Mouse (Mus musculus) lung, adult 18-20 months (tissue): ENCODE measurements around the gene Lmod3.
A peak's percentile ranks its signal among the peaks of the same experiment; 100 is the strongest.

Experiments used
- DNase-seq, 2 experiments: peaks; one replicate each; pipeline ENCODE4 v3.0.0; 2022; ENCODE audit warnings: mixed read lengths in 2 of 2

Lmod3 gene

DNA sequence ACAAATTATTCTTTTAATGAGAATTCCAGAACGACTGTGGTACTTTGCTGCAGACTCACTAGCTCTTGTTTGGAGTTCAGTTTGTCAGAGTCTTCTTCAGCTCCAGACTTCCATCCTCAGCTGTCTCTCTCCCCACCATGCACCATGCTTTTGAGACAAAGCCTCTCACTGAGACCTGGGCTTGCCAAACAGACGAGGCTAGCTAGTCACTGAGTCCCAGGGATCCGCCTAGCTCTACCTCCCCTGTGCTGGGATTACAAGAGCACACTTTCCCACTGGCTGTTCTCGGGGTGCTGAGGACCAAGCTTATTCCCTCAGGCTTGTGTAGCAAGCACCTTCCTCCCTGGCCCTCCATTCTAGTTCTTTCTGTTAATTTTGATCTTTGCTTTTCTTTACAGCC lies 29.0 kb downstream of the Lmod3 start:
- DNase-seq: no peak

DNA sequence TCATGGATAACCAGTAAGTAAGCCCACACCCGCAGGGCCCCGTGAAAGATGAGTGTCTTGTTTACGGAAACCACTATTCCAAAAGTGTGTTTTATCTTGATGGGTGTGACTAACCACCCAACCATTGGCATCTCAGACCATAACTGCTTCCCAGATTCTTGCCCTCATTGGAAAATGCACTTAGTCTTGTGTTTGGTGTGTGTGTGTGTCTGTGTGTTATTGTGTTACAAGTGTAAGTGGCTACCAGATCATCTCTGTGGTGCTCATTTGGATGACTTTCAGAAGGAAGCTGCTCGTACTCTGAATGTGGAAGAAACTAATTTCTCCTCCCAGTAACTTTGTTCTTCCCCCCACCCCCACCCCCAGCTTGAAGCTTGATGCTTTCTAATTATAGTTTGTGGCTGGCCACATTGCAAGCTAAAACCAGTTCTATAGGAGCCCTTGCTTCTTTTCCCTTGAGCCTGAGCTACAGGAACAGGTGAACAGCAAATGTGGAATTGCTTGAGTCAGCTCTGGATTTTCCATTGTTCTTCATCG lies 29.6 kb downstream of the Lmod3 start:
- no peak for DNase-seq

DNA sequence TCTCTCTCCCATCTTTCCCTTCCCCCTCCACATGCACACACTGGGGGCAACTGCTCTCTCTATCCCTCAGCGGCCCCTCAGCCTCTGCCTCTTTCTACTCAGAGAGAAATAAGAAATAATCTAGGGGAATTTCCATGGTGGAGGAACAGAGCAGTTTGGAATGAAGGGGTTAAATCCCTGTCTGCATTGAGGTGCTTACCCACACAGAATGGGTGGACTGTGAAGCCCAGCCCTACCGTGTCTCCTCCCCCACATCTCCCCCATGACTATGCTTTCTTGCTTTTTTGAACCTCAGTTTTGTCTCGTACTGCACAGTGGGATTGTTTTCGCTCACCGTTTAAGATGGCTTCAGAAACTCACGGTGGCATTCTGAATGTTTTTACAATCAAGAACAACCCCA lies 30.2 kb downstream of the Lmod3 start:
- no peak for DNase-seq

DNA sequence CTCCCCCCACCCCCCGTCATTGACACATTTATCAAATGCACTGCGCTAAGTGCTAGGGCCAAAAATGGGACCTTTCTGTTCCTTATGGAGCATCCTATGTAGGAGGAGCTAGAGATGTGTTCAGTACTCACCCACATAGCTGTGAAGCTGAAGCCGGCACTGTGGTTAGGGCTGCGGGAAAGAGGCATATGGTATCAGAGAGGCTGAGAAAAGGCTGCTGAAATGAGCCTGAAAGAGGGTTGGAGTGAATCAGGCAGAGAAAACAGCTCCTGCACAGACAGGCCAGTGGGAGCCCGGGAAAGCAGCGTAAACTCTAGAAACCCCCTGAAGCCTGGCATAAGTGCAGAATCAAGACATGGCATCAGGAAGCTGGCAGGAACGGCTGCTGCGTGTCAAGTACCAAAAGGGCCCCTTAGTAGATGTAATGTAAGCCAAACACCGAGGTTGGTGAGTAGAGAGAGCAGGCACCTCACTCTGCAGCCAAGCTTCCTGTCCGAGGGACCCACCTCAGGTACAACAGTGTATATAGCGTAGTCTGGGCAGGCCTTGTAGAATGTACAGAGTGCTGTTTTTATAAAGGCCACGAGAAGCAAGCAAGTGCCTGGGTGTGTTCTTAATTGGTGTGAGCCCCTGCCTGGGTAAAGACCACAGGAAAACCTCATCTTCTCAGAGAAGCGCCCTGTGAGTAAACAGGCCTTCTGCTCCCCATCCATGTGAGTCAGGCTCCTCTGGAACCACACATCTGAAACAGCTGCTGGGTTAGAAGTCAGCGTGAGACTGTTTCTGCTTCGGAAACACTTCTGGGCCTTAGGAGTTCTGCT lies 31.1 kb downstream of the Lmod3 start:
- DNase-seq: no peak

DNA sequence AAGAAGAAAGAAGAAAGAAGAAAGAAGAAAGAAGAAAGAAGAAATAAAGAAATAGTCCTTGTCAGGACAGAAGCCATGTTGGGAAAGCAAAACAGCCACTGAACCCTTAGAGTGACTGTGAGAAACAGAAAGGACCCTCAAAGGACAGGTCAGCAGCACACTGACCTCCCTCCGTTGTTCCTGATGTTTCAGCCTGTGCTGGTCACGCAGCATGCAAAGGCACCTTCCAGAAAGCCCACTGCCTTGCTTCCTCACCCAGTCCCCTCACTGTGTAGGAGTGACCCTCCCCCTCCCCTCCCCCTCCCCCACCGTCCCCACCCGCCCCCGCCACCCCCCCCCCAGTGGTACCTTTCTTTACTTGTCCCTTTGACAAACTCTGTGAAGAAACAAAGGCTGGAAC lies 31.9 kb downstream of the Lmod3 start:
- DNase-seq: no peak

DNA sequence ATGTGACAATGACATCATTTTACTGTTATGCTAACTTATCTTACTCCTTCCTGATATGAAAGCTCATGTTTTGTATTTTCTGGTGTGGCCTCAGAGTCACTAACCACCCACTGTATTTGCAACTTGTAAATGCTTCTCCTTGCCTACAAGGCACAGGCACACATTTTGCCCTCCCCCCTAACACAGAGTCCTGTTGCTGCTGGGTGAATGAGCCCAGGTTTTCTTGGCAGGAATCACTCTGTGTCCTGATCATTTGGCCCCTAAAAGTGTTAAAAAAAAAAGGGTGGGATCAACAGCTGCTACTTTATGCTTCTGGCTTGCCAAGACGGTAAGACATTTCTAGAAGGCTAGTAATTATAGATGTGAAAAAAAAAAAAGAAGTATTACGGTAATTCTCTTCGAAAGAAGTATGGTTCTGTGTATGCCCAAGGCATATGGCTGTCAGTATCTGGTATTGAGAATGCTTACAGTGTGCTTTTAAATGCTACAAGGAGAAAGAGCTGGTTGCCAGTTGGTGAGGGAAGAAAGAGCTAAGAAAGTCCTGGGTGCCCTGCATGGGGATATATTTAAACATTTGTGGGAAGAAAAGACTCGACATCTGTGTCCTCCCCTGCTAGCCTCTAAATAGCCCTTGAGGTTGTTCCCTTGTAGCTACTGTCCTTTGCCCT lies 36.3 kb downstream of the Lmod3 start:
- no peak for DNase-seq

DNA sequence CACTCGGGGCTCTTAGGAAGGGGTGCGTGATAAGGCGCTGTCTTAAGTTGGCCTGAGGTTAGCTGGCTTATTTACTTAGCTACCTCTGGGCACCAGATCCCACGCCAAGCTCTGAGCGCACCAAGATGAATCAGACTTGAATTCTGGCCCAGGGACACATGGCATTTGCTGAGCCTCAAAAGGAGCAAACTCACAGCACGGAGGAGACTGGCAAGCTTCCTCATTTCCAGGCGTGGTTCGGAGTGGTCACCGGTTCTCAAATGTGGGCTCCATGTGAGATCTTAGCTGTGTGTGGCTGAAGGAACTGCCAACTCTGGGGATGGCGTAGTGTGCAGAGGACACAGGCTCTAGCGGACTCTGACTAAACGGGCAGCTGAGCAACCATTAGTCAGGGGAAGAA lies 40.6 kb downstream of the Lmod3 start:
- DNase-seq: peak; percentile 67 to 73

DNA sequence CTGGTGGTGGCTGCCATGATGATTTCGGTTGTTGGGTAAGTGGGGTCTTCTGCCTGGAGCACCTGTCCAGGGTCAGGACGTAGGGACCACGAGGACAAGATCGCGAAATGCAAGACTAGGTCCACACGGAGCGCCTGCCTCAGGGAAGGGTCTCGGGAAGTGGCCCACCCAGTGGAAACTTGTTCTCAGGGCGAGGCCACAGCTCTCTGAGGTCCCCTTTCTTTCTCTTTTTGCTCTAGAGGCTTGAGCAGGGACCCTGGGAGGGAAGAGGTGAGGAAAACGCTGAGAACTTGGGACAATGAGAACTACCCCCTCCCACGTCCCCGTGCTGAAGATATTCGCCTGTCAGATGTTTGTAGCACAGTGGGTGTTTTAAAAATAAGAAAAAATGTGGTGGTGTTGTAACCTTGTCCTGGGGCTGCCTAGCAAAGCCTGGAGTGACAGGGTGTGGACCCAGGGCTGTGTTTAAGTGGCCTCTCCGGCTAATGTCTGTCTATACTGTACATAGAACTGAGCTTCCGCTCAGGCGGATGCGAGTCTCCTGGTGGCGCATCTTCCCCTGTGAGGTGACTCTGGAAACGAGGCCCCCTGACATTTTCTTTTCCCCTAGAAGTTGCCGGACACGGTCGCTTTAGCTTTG lies 41.5 kb downstream of the Lmod3 start:
- DNase-seq: peak; percentile 36 to 37

DNA sequence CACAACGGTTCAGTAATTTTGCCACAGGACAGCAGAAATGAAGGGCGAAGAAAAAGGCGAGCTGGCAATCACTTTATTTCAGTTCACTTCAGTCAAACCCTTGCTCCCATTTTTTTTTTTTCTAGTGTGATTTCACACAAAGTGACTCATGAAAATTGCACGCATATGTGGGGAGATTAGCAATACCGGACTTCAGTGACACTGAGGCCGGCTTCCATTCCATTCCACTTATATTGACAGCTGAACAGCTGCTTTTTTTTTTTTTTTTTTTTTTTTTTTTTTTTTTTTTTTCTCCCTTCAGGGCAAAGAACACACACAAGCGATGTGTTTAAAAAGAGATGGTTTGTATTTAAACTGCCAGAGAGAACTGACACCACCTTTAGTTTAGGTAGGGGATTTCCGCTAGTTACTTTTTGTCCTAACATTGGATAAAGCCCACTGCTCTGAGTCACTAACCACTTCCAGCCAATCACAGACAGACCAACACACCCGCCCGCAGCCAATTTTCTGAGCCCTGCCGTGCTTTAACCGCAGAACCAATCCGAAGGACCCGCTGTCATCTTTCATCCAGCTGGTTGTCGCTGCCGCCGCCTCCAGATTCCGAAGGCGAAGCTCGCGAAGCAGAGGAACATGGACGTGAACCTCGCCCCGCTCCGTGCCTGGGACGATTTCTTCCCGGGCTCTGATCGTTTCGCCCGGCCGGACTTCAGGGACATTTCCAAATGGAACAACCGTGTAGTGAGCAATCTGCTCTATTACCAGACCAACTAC lies 42.2 kb downstream of the Lmod3 start, which contains the start of gene Arl6ip5:
TSS of gene Arl6ip5 (plus strand) at position 499 of the 771 bp plus-strand sequence.
- peak; percentile 91 for DNase-seq

DNA sequence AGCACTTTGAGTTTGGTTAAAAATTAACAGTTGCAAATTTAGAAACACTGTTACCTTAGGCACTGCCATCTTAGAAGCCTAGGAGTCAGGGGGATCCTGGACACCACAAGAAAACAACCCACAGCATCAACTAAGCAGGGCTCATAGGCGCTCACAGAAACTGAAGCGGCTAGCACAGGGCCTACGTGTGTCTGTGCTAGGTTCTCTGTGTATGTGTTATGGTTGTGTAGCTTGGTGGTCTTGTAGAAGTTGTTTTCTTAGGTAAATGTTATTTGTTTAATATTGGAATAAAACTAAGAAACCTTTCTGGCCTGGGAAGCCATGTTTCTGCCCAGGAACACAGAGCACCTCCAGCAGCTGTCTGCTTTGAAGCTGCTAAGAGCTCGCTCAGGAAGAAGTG lies 42.8 kb downstream of the Lmod3 start:
- DNase-seq: no peak

DNA sequence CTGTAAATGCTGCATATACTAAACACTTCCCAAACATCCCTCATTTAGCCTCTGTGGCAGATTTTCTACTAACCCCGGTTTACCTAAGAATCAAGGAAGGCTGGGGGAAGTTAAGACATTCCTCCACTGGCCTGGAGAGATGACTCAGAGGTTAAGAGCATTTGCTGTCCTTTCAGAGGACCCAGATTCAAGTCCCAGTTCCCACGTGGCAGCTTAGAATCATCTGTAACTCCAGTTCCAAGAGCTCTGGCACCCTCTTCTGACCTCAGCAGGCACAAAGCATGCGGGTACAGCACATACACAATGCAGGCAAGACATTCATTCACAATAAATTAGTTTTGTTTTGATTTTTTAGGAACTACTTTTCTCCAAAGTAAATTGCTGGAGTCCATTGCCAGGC lies 43.4 kb downstream of the Lmod3 start:
- no peak for DNase-seq

DNA sequence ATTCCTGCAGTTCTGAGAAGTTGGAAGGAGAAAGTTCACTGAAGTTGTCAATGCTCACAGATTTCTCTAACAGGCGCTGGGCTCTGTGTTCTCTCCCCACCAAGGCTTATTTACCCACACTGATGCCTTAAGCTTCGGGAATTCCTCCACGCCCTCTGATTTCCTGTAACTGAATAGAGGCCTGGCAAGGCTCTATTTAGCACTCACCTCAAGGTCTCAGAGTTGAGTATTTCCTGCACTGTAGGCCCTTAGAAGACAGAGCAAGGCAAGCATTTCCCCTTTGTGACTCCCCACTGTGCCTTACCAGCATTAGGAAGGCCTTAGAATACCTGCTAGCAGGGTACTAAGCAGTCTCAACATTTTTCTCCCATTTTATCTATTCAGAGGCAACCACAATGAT lies 44.2 kb downstream of the Lmod3 start:
- peak in 1 of 2 experiments; percentile 48 for DNase-seq

DNA sequence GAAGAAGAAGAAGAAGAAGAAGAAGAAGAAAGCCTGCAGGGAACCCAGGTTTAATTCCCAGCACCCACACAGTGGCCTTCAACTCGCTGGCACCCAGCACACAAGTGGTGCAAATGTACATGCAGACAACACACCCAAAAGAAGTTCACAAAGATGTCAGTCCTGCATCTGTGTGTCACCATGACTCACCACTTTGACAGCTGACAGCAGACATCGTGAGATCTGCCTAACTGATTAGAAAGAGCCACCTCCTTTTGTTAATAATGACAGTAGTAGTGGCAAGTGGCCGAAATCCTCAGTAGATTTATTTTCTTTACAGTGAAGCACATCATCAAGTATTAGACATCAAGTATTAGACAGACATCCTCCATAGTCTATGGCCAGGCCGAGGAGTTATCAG lies 45.5 kb downstream of the Lmod3 start:
- no peak for DNase-seq

DNA sequence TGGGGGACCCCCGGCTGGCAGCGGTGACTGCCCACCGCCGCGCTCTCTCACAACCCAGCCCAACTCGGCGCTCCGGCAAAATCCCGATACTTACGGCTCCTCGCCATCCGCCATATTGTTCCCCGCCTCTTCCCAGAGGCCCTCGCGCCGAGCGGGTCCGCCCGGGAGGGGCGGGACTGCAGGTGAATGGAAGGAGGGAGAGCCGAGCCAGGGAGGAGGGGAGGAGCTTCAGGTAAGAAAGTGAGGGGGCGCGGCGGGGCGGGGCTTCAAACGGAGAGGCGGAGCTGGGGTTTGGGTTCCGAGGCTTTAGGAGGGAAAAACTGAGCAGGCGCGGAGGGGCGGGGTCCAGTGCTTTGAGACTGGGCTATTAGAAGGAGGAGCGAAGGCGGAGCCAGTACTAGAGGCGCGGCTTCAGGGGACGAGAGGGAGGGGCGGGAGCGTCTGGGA lies 47.1 kb downstream of the Lmod3 start, which contains the start of gene Uba3:
TSS of gene Uba3 (minus strand) at position 209 of the 447 bp plus-strand sequence.
- peak; percentile 99 to 100 for DNase-seq

DNA sequence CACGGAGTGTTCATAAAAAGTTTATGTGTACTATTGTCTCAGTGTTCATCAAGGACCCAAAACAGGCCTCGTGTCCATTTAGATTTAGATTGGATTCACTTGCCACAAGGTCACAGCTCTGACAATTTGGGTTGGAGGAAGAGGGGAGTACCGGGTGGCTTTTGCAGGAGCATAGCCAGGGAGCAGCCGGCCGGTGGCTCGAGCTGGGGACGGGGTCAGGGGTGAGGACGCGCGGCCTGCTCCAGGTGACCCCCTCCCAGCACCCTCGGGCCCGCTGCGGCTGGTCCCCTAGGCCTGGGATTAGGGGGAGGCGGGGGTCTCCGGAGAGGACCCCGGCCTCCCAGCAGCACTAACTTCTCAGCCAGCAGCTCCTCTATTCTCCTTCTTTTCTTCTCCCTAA lies 47.6 kb downstream of the Lmod3 start:
- DNase-seq: peak in 1 of 2 experiments; percentile 14

DNA sequence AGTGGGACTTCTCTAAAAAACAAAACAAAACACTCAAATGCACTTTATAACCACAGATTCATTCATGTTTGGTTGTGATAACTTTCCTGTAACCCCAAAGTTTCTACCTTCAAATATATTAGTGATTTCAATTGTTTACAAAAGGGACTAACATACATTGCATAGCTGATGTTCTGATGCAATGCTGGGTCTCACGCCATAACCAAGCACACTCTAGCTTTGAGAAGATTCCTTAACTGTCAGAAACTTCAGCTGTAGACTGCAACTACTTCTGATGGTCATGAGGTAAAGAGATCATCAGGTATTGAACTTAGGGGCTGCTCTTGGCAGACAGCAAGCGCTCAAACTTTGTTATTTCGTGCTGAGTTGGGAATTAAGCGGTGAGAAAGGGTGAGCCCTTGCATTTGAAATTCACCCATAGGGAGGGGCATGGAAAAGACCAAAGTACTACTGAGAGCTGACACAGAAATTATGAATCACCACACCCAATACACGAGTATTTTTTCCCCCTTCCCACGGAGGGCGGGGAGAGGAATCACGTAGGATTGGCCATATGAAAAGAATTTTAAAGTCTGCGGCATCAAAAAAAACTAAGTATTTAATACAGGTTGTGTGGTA lies 48.2 kb downstream of the Lmod3 start:
- DNase-seq: no peak

DNA sequence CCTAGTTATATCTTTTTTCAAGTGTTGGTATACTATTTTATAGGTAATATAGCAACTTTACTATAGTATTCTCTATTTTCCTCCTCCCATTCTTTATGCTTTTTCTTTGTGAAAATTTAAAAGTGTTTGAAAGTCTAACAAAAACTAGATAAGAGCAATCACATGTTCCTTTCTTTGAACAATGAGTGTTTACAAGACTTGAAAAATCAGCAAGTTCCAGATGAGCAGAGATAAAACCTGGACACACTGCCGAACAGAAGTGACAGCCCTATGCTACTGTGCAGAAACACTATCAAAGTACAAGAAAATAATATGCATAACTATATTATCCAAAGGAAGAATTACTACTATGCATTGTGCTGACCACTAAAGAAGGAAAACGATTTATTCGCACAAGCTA lies 50.1 kb downstream of the Lmod3 start:
- DNase-seq: no peak

DNA sequence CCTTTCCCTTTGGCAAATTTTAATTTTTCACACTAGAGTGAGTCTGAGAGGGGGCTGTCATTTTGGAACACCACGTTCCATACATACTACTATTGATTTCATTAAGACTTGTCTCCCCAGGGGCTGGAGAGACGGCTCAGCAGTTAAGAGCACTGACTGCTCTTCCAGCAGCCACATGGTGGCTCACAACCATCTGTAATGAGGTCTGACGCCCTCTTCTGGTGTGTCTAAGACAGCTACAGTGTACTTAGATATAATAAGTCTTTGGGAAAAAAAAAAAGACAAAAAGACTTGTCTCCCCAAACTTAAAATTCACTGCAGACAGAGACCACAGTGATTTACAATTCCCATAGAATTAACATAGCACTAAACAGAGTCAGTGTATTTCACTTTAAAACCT lies 52.1 kb downstream of the Lmod3 start:
- no peak for DNase-seq
